ENCODE assay signal across 10 mouse cellular contexts in genomic region chr11:54833833-54834232, GRCm38 (mm10). TPM values are rescaled to one million over a fixed set of nuclear protein-coding genes. Genes with fewer than 3 reads are reported as not detected.
DNase-seq lines count a peak whose midpoint lies in the region; ATAC-seq lines count a peak whose summit lies in the region.
"Had no signal": no experiment of that assay in that cellular context is flagged by ENCODE, and none has a peak within 500 bp of the region (broad histone marks: within the 10 kb centered on the region; RNA-seq: fewer than 3 reads in every experiment).

No protein-coding gene starts in this region.

- no peaks in the 10 kb centered on the region for H3K4me1 ChIP-seq in hindbrain, embryonic 14.5 days (replicated peaks; ENCODE audit: control insufficient read depth, insufficient read depth, low read length)
- no peaks in the 10 kb centered on the region for H3K4me1 ChIP-seq in intestine, embryonic 16.5 days (ENCODE audit: control insufficient read depth, insufficient read depth, low read length)
- H3K4me1 ChIP-seq: heart, embryonic 13.5 days; lung, embryonic 15.5 days had no signal

- H3K27ac ChIP-seq in hindbrain, embryonic 14.5 days: no peak overlapping the region
- no peak overlapping the region for H3K27ac ChIP-seq in intestine, embryonic 16.5 days (ENCODE audit: low read length)
- H3K27ac ChIP-seq: heart, embryonic 13.5 days; lung, embryonic 15.5 days had no signal

- H3K36me3 ChIP-seq in hindbrain, embryonic 14.5 days (replicated peaks; ENCODE audit: control insufficient read depth, insufficient read depth): no peaks in the 10 kb centered on the region
- no peaks in the 10 kb centered on the region for H3K36me3 ChIP-seq in intestine, embryonic 16.5 days (ENCODE audit: control insufficient read depth, insufficient read depth, low read length)
- H3K36me3 ChIP-seq: heart, embryonic 13.5 days; lung, embryonic 15.5 days had no signal

- no peak overlapping the region for H3K4me2 ChIP-seq in hindbrain, embryonic 14.5 days (replicated peaks)
- H3K4me2 ChIP-seq in intestine, embryonic 16.5 days (ENCODE audit: low read depth, low read length): no peak overlapping the region
- H3K4me2 ChIP-seq: heart, embryonic 13.5 days; lung, embryonic 15.5 days had no signal

- H3K9ac ChIP-seq in hindbrain, embryonic 14.5 days: no peak overlapping the region
- no peak overlapping the region for H3K9ac ChIP-seq in intestine, embryonic 16.5 days (ENCODE audit: low read depth, low read length)
- H3K9ac ChIP-seq: heart, embryonic 13.5 days; lung, embryonic 15.5 days had no signal

- intact Hi-C loops in left cerebral cortex, postnatal 25 days (cut with DNase I): loop anchor here (1.0 to 5.0 kb wide), 3 partner anchors 29 to 107 kb away; no protein-coding TSS in a partner anchor
- intact Hi-C loops in heart, postnatal 36 days (cut with DNase I): no loop called here

- H3K27me3 ChIP-seq in hindbrain, embryonic 14.5 days (ENCODE audit: control insufficient read depth, insufficient read depth, low read length): no peaks in the 10 kb centered on the region
- no peaks in the 10 kb centered on the region for H3K27me3 ChIP-seq in intestine, embryonic 16.5 days (replicated peaks; ENCODE audit: control insufficient read depth, insufficient read depth, low read length)
- H3K27me3 ChIP-seq: heart, embryonic 13.5 days; lung, embryonic 15.5 days had no signal

- H3K4me3 ChIP-seq in hindbrain, embryonic 14.5 days (replicated peaks; ENCODE audit: low read length): no peak overlapping the region
- no peak overlapping the region for H3K4me3 ChIP-seq in intestine, embryonic 16.5 days (ENCODE audit: low read length)
- H3K4me3 ChIP-seq: heart, embryonic 13.5 days; lung, embryonic 15.5 days had no signal

- no peak for ATAC-seq in hindbrain, embryonic 14.5 days (ENCODE audit: low FRiP score)
- no peak for ATAC-seq in intestine, embryonic 16.5 days

- no peaks in the 10 kb centered on the region for H3K9me3 ChIP-seq in hindbrain, embryonic 14.5 days (ENCODE audit: control insufficient read depth, low read length)
- H3K9me3 ChIP-seq in intestine, embryonic 16.5 days (ENCODE audit: control insufficient read depth, low read length): no peaks in the 10 kb centered on the region
- H3K9me3 ChIP-seq: heart, embryonic 13.5 days; lung, embryonic 15.5 days had no signal

- peak; percentile 93 for DNase-seq in right cerebral cortex, adult 18-20 months
- no peak for DNase-seq in right cerebral cortex, postnatal 4 days
- peak; percentile 49 for DNase-seq in layer of hippocampus, adult 9-10 months (ENCODE audit: low spot score)
- peak; percentile 75 to 97 for DNase-seq in left cerebral cortex, postnatal 25 days (ENCODE audit: low spot score in 2 of 2)
- no peak for DNase-seq in testis, postnatal 14 days (ENCODE audit: low spot score)
- no peak for DNase-seq in heart, postnatal 36 days
- DNase-seq in hindbrain, embryonic 14.5 days (ENCODE audit: low spot score): no peak

- 91% methylated on average over 4 of the region's 4 CpGs for WGBS in hindbrain, embryonic 14.5 days
- 79% methylated on average over 4 of the region's 4 CpGs for WGBS in intestine, embryonic 16.5 days

RNA-seq across cellular contexts. Expression of gene Lyrm7, which starts 26.9 kb away (rescaled TPM):
- total RNA-seq in left cerebral cortex, postnatal 25 days (2021): 10 to 100 TPM; 26.2 to 27.2 TPM
- total RNA-seq in heart, postnatal 36 days (2021): 10 to 100 TPM; 37.9 to 39.0 TPM
- polyA plus RNA-seq in hindbrain, embryonic 14.5 days (2014; fragmentation: Nextera tagmentation; extraction: Ambion mirVana): 11.8 and 12.6 TPM in 2 replicates
- polyA plus RNA-seq in intestine, embryonic 16.5 days (2015; fragmentation: Nextera tagmentation; extraction: Ambion mirVana): 9.7 and 12.7 TPM in 2 replicates

RNA-seq across cellular contexts. Expression of gene Hint1, which starts 32.4 kb away (rescaled TPM):
- total RNA-seq in left cerebral cortex, postnatal 25 days (2021): 100 to 1,000 TPM; 236 to 265 TPM
- total RNA-seq in heart, postnatal 36 days (2021): 100 to 1,000 TPM; 292 to 340 TPM
- polyA plus RNA-seq in hindbrain, embryonic 14.5 days (2014; fragmentation: Nextera tagmentation; extraction: Ambion mirVana): 791 and 878 TPM in 2 replicates
- 674 and 732 TPM in 2 replicates for polyA plus RNA-seq in intestine, embryonic 16.5 days (2015; fragmentation: Nextera tagmentation; extraction: Ambion mirVana)

RNA-seq across cellular contexts. Expression of gene Cdc42se2, which starts 46.4 kb away (rescaled TPM):
- total RNA-seq in left cerebral cortex, postnatal 25 days (2021): 100 to 1,000 TPM; 143 to 149 TPM
- 10 to 100 TPM; 24.8 to 26.8 TPM for total RNA-seq in heart, postnatal 36 days (2021)
- 147 and 171 TPM in 2 replicates for polyA plus RNA-seq in hindbrain, embryonic 14.5 days (2014; fragmentation: Nextera tagmentation; extraction: Ambion mirVana)
- 70.0 and 72.9 TPM in 2 replicates for polyA plus RNA-seq in intestine, embryonic 16.5 days (2015; fragmentation: Nextera tagmentation; extraction: Ambion mirVana)

Comparison
In these comparisons a context has a peak if more than half of its experiments do, and no peak if none do; other contexts are left out.
1. DNase-seq: peak in right cerebral cortex, adult 18-20 months (single experiment), layer of hippocampus, adult 9-10 months (single experiment) and left cerebral cortex, postnatal 25 days (2 of 2); none in right cerebral cortex, postnatal 4 days (single experiment), testis, postnatal 14 days (single experiment), heart, postnatal 36 days (0 of 2) and hindbrain, embryonic 14.5 days (single experiment).
2. RNA of gene Cdc42se2, which starts 46.4 kb away (total RNA-seq): 143 to 149 TPM in left cerebral cortex, postnatal 25 days; 24.8 to 26.8 TPM in heart, postnatal 36 days; every median in the first group is over 4 times any median in the second.